Mouse (Mus musculus) cerebellum, postnatal 10 days (tissue): Measurements from ENCODE around the gene Eif4e.

Source experiments
- DNase-seq, 2 experiments: peaks; one replicate each; pipeline ENCODE4 v3.0.0; 2021; ENCODE audit warnings: mixed read lengths in 2 of 2

The Eif4e gene

GRCm38 (mm10) chr3:138526073-138526915, at the start of gene Eif4e:
TSS of gene Eif4e (plus strand) at chr3:138526179.
- DNase-seq, result peak in 1 of 2 experiments; percentile 16

GRCm38 (mm10) chr3:138479489-138479888, 46.5 kb upstream of the Eif4e start:
- no peak for DNase-seq

- peak in 1 of 2 experiments; percentile 25 for DNase-seq
These were observed 44.3 kb upstream of the Eif4e start for GRCm38 (mm10) chr3:138481526-138482284.

- DNase-seq, result no peak
These were observed 42.7 kb upstream of the Eif4e start for GRCm38 (mm10) chr3:138483240-138483639.

- DNase-seq, result peak in 1 of 2 experiments; percentile 67
These were observed 37.2 kb upstream of the Eif4e start for GRCm38 (mm10) chr3:138488584-138489326.

GRCm38 (mm10) chr3:138489327-138490033, 36.5 kb upstream of the Eif4e start, which contains the start of gene Metap1:
TSS of gene Metap1 (minus strand) at chr3:138489515.
- DNase-seq, result peak; percentile 99

GRCm38 (mm10) chr3:138490034-138490337, 36.0 kb upstream of the Eif4e start:
- DNase-seq, result peak in 1 of 2 experiments; percentile 19

- no peak for DNase-seq
These were observed 32.3 kb upstream of the Eif4e start for GRCm38 (mm10) chr3:138493668-138494067.

GRCm38 (mm10) chr3:138494565-138494964, 31.4 kb upstream of the Eif4e start:
- no peak for DNase-seq

- no peak for DNase-seq
These were observed 30.5 kb upstream of the Eif4e start for GRCm38 (mm10) chr3:138495166-138496145.

- DNase-seq, result no peak
These were observed 27.2 kb upstream of the Eif4e start for GRCm38 (mm10) chr3:138498731-138499130.

- no peak for DNase-seq
These were observed 25.9 kb upstream of the Eif4e start for GRCm38 (mm10) chr3:138499854-138500740.

GRCm38 (mm10) chr3:138503754-138504153, 22.2 kb upstream of the Eif4e start:
- DNase-seq, result no peak

- DNase-seq, result peak; percentile 64 to 69
These were observed 19.2 kb upstream of the Eif4e start for GRCm38 (mm10) chr3:138506749-138507148.

GRCm38 (mm10) chr3:138509581-138509980, 16.4 kb upstream of the Eif4e start:
- DNase-seq, result no peak

GRCm38 (mm10) chr3:138510471-138510870, 15.5 kb upstream of the Eif4e start:
- no peak for DNase-seq

GRCm38 (mm10) chr3:138513243-138513642, 12.7 kb upstream of the Eif4e start:
- no peak for DNase-seq

- no peak for DNase-seq
These were observed 11.2 kb upstream of the Eif4e start for GRCm38 (mm10) chr3:138514749-138515148.

- no peak for DNase-seq
These were observed 10.2 kb upstream of the Eif4e start for GRCm38 (mm10) chr3:138515656-138516370.
